Mouse (Mus musculus) kidney, embryonic 16.5 days (tissue): ENCODE measurements around the gene Krtap17-1. TPM values are rescaled to one million over a fixed set of nuclear protein-coding genes. Genes with fewer than 3 reads are reported as not detected.

Experiments used
- ATAC-seq: fragments of 200-750 bp; cut with Nextera tagmentation; 2 replicates; pipeline ENCODE4 v1.8.0; 2017; ENCODE audit warnings: moderate TSS enrichment; ENCODE audit not compliant: low FRiP score, low TSS enrichment
- H3K27ac ChIP-seq: fragments of 300-500 bp; sonication (generic); 2 replicates; pipeline ENCODE4 v1.5.1; 2014; ENCODE audit warnings: low read length
- H3K27me3 ChIP-seq: fragments of 300-500 bp; sonication (generic); 2 replicates; pipeline ENCODE4 v1.6.1; 2014; ENCODE audit warnings: low read length, control low read depth, mixed read lengths; ENCODE audit not compliant: insufficient read depth
- H3K36me3 ChIP-seq: fragments of 300-500 bp; sonication (generic); 2 replicates; pipeline ENCODE4 v1.6.1; 2014; ENCODE audit warnings: low read length, control low read depth, mixed read lengths; ENCODE audit not compliant: insufficient read depth
- H3K4me1 ChIP-seq: fragments of 300-500 bp; sonication (generic); 2 replicates; pipeline ENCODE4 v1.6.1; 2014; ENCODE audit warnings: low read length, control low read depth, mixed read lengths; ENCODE audit not compliant: insufficient read depth
- H3K4me2 ChIP-seq: fragments of 300-500 bp; sonication (generic); replicated peaks from 2 replicates; pipeline ENCODE4 v1.6.1; 2014; ENCODE audit warnings: low read depth, low read length
- H3K4me3 ChIP-seq: fragments of 300-500 bp; sonication (generic); 2 replicates; pipeline ENCODE4 v1.5.1; 2014; ENCODE audit warnings: mild to moderate bottlenecking, low read length
- H3K9ac ChIP-seq: fragments of 300-500 bp; sonication (generic); replicated peaks from 2 replicates; pipeline ENCODE4 v1.6.1; 2014; ENCODE audit warnings: low read length
- H3K9me3 ChIP-seq: fragments of 300-500 bp; sonication (generic); 2 replicates; pipeline ENCODE4 v1.6.1; 2016; ENCODE audit warnings: low read length, control low read depth
- WGBS: fragments of 180-500 bp; shearing (Covaris S2); extraction: QIAGEN DNeasy Blood & Tissue Kit; methylation state at CpG from one replicate; pipeline ENCODE4 v1.1.7; 2014; 5-methylcytosine and 5-hydroxymethylcytosine counted together
- polyA plus RNA-seq: library from polyadenylated mRNA; unstranded; fragments of >200 nt; fragmentation: Nextera tagmentation; extraction: Ambion mirVana; gene quantifications from 2 replicates; pipeline ENCODE4 v1.2.1, GENCODE M21; 2015

The Krtap17-1 gene
- polyA plus RNA-seq, 1 experiment from 2014 or later: not detected

- Histone ChIP-seq H3K27ac (peak overlapping the region; percentile 52), H3K36me3 (no peaks in the 10 kb centered on the region), H3K9ac (no peak overlapping the region), H3K9me3 (no peaks in the 10 kb centered on the region), H3K4me2 (no peak overlapping the region), H3K27me3 (no peaks in the 10 kb centered on the region), H3K4me1 (no peaks in the 10 kb centered on the region), H3K4me3 (no peak overlapping the region)
- ATAC-seq: no peak
- 68% methylated on average over 8 of the region's 8 CpGs for WGBS
Measured at GRCm38 (mm10) chr11:100005905-100006304, 12.1 kb upstream of the Krtap17-1 start.

- Histone ChIP-seq H3K4me3 (no peak overlapping the region), H3K27me3 (no peaks in the 10 kb centered on the region), H3K36me3 (no peaks in the 10 kb centered on the region), H3K4me1 (no peaks in the 10 kb centered on the region), H3K9me3 (no peaks in the 10 kb centered on the region), H3K4me2 (no peak overlapping the region), H3K27ac (no peak overlapping the region), H3K9ac (no peak overlapping the region)
- 25% methylated on average over 6 of the region's 6 CpGs for WGBS
- no peak for ATAC-seq
Measured at GRCm38 (mm10) chr11:100004846-100005245, 11.1 kb upstream of the Krtap17-1 start.

- no peak for ATAC-seq
- 92% methylated on average over 7 of the region's 7 CpGs for WGBS
- Histone ChIP-seq H3K4me2 (no peak overlapping the region), H3K9ac (no peak overlapping the region), H3K4me1 (no peaks in the 10 kb centered on the region), H3K36me3 (no peaks in the 10 kb centered on the region), H3K27ac (no peak overlapping the region), H3K9me3 (no peaks in the 10 kb centered on the region), H3K27me3 (peaks cover 10% of the 10 kb centered on the region), H3K4me3 (no peak overlapping the region)
Measured at GRCm38 (mm10) chr11:99999091-99999490, 5.3 kb upstream of the Krtap17-1 start.

GRCm38 (mm10) chr11:99994384-99994661 lies 529 bp upstream of the Krtap17-1 start:
- Histone ChIP-seq H3K4me3 (no peak overlapping the region), H3K27ac (no peak overlapping the region), H3K27me3 (peaks cover 14% of the 10 kb centered on the region), H3K9ac (no peak overlapping the region), H3K9me3 (no peaks in the 10 kb centered on the region), H3K36me3 (no peaks in the 10 kb centered on the region), H3K4me2 (no peak overlapping the region), H3K4me1 (peaks cover 7% of the 10 kb centered on the region; the same call in 1 of the 2 replicates)
- no peak for ATAC-seq
- WGBS: 30% methylated on average over 4 of the region's 4 CpGs

DNA sequence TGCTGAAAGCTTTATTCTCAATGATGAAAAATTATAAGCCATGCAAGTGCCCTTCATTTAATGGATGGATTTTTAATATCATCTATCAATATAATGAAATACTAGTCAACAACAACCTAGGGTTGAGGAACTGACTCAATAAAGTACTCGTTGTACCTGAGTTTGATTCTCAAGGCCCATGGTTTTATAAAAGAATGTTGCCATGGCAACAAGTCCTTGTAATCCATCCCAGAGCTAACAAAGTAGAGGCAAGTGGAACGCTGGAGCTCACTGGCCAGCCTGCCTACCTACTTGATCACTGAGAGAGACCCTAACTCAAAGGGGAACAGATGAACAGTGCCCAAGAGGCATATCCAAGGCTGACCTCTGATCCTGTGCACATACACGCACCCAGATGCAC lies 3.2 kb downstream of the Krtap17-1 start:
- Histone ChIP-seq H3K4me3 (no peak overlapping the region), H3K36me3 (no peaks in the 10 kb centered on the region)
- WGBS: 81% methylated on average over 3 of the region's 3 CpGs

GRCm38 (mm10) chr11:99989881-99990405 lies 3.9 kb downstream of the Krtap17-1 start:
- Histone ChIP-seq H3K36me3 (no peaks in the 10 kb centered on the region), H3K4me2 (no peak overlapping the region), H3K4me3 (no peak overlapping the region), H3K9me3 (no peaks in the 10 kb centered on the region), H3K27ac (no peak overlapping the region), H3K9ac (no peak overlapping the region), H3K4me1 (peaks cover 7% of the 10 kb centered on the region; the same call in 1 of the 2 replicates), H3K27me3 (peaks cover 9% of the 10 kb centered on the region)
- ATAC-seq: no peak
- WGBS: 83% methylated on average over 6 of the region's 6 CpGs

More for the DNA sequence above, 3.2 kb downstream of the Krtap17-1 start:
- Histone ChIP-seq H3K4me2 (no peak overlapping the region), H3K27ac (no peak overlapping the region), H3K9ac (no peak overlapping the region), H3K9me3 (no peaks in the 10 kb centered on the region), H3K27me3 (peaks cover 12% of the 10 kb centered on the region), H3K4me1 (peaks cover 7% of the 10 kb centered on the region; the same call in 1 of the 2 replicates)
- no peak for ATAC-seq

GRCm38 (mm10) chr11:99988530-99988929 lies 5.3 kb downstream of the Krtap17-1 start:
- ATAC-seq: no peak
- no peaks in the 10 kb centered on the region for H3K9me3 ChIP-seq
- peaks cover 3% of the 10 kb centered on the region; the same call in 1 of the 2 replicates for H3K4me1 ChIP-seq
- H3K36me3 ChIP-seq: no peaks in the 10 kb centered on the region
- H3K4me2 ChIP-seq: no peak overlapping the region
- 93% methylated on average over 3 of the region's 3 CpGs for WGBS
- H3K4me3 ChIP-seq: no peak overlapping the region
- H3K27me3 ChIP-seq: no peaks in the 10 kb centered on the region; the same call in 1 of the 2 replicates
- no peak overlapping the region for H3K9ac ChIP-seq
- H3K27ac ChIP-seq: no peak overlapping the region

DNA sequence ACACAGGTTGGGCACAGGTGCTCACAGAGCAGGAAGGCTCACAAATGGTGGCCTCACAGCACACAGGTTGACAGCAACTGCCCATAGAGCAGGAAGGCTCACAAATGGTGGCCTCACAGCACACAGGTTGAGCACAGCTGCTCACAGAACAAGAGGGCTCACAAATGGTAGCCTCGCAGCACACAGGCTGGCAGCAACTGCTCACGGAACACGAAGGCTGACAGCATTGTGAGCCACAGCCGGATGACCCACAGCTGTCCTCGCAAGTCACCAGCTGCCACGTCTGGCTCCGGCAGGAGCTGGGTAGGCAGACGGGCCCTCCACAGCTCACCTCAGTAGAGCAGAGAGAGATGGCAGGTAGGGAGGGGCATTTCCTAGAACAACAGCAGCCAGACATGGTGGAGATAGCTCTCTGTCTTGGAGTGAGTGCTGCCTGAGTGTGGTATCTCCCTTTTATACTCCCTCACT lies 7.6 kb downstream of the Krtap17-1 start, which contains the start of gene Krtap16-1:
TSS of gene Krtap16-1 (minus strand) at position 418 of the 468 bp plus-strand sequence.
- no peak within 1 kb of the TSS for H3K9ac ChIP-seq
- no peak within 1 kb of the TSS for H3K4me3 ChIP-seq
- H3K4me1 ChIP-seq: no peaks in the 10 kb centered on the region
- no peak within 1 kb of the TSS for H3K27ac ChIP-seq
- no peaks in the 10 kb centered on the region for H3K9me3 ChIP-seq
- WGBS: 66% methylated on average over 8 of the region's 8 CpGs
- no peaks in the 10 kb centered on the region for H3K27me3 ChIP-seq
- no peaks in the 10 kb centered on the region for H3K36me3 ChIP-seq
- no peak for ATAC-seq
- no peak within 1 kb of the TSS for H3K4me2 ChIP-seq

DNA sequence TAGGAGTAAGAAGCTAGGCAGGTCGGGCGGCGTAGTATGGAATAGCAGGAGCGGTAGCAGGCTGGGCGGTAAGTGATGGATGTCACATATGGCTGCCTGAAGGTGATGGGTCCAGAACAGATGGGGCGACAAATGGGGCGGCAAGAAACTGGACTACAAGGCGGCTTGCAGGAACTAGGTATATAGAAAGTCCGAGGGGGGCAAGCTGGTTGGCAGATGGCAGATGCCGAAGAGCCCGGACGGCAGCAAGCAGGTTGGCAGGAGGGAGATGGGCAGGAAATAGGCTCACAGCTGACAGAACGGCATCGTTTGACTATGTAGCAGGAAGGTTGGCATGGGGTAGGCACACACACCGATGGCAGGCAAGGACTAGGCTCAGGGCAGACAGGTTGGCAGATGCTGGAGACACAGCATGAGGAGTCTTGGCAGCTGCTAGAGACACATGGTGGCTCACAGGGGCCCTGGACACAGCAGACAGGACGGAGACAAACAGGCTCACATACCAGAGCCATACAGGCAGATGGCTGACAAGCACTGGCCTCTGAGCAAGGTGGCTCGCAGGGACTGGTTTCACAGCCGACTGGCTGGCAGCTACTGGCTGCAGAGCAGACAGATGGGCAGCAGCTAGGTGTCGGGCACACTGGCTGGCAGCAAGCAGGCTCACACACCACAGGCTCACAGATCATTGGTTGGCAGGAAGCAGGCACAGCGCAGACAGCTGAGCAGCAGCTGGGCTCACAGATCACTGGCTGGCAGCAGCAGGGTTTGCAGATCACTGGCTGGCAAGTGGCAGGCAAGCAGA lies 8.3 kb downstream of the Krtap17-1 start:
- Histone ChIP-seq H3K27ac (no peak overlapping the region), H3K36me3 (no peaks in the 10 kb centered on the region), H3K4me2 (no peak overlapping the region), H3K9ac (no peak overlapping the region), H3K4me3 (no peak overlapping the region), H3K9me3 (no peaks in the 10 kb centered on the region), H3K4me1 (no peaks in the 10 kb centered on the region), H3K27me3 (no peaks in the 10 kb centered on the region)
- WGBS: 75% methylated on average over 20 of the region's 20 CpGs
- ATAC-seq: no peak

GRCm38 (mm10) chr11:99983442-99983841 lies 10.4 kb downstream of the Krtap17-1 start:
- no peaks in the 10 kb centered on the region for H3K36me3 ChIP-seq
- no peak overlapping the region for H3K4me2 ChIP-seq
- H3K27ac ChIP-seq: no peak overlapping the region
- H3K4me1 ChIP-seq: no peaks in the 10 kb centered on the region
- 97% methylated on average over 1 of the region's 1 CpGs for WGBS
- H3K9me3 ChIP-seq: no peaks in the 10 kb centered on the region
- H3K4me3 ChIP-seq: no peak overlapping the region
- no peak overlapping the region for H3K9ac ChIP-seq
- H3K27me3 ChIP-seq: no peaks in the 10 kb centered on the region
- no peak for ATAC-seq
